Mouse (Mus musculus) hindbrain, embryonic 12.5 days (tissue): ENCODE results near the gene Gckr. TPM values are rescaled to one million over a fixed set of nuclear protein-coding genes. Genes with fewer than 3 reads are reported as not detected.
A peak's percentile ranks its signal among the peaks of the same experiment; 100 is the strongest.

Experiments
- ATAC-seq: fragments of 200-750 bp; cut with Nextera tagmentation; 2 replicates; pipeline ENCODE4 v1.8.0; 2017; ENCODE audit warnings: moderate TSS enrichment; ENCODE audit not compliant: low FRiP score
- H3K27ac ChIP-seq: fragments of 300-500 bp; sonication (generic); 2 replicates; pipeline ENCODE4 v1.5.1; 2016; ENCODE audit warnings: mild to moderate bottlenecking
- H3K27me3 ChIP-seq: fragments of 300-500 bp; sonication (generic); 2 replicates; pipeline ENCODE4 v1.6.1; 2016; ENCODE audit warnings: mild to moderate bottlenecking
- H3K36me3 ChIP-seq: fragments of 300-500 bp; sonication (generic); 2 replicates; pipeline ENCODE4 v1.6.1; 2016; ENCODE audit warnings: mild to moderate bottlenecking
- H3K4me1 ChIP-seq: fragments of 300-500 bp; sonication (generic); 2 replicates; pipeline ENCODE4 v1.6.1; 2016
- H3K4me2 ChIP-seq: fragments of 300-500 bp; sonication (generic); replicated peaks from 2 replicates; pipeline ENCODE4 v1.6.1; 2016; ENCODE audit warnings: mild to moderate bottlenecking
- H3K4me3 ChIP-seq: fragments of 300-500 bp; sonication (generic); 2 replicates; pipeline ENCODE4 v1.5.1; 2016; ENCODE audit warnings: mild to moderate bottlenecking
- H3K9ac ChIP-seq: fragments of 300-500 bp; sonication (generic); 2 replicates; pipeline ENCODE4 v1.6.1; 2016; ENCODE audit warnings: mild to moderate bottlenecking, moderate library complexity
- H3K9me3 ChIP-seq: fragments of 300-500 bp; sonication (generic); replicated peaks from 2 replicates; pipeline ENCODE4 v1.6.1; 2016; ENCODE audit warnings: mild to moderate bottlenecking
- WGBS: fragments of 180-500 bp; shearing (Covaris S2); methylation state at CpG from one replicate; pipeline ENCODE4 v1.1.7; 2016; 5-methylcytosine and 5-hydroxymethylcytosine counted together
- polyA plus RNA-seq: library from polyadenylated mRNA; unstranded; fragments of >200 nt; fragmentation: Nextera tagmentation; extraction: Ambion mirVana; gene quantifications from 2 replicates; pipeline ENCODE4 v1.2.1, GENCODE M21; 2016

The Gckr gene
- 0.38 TPM in 1 of 2 replicates, not detected in the other for polyA plus RNA-seq

DNA sequence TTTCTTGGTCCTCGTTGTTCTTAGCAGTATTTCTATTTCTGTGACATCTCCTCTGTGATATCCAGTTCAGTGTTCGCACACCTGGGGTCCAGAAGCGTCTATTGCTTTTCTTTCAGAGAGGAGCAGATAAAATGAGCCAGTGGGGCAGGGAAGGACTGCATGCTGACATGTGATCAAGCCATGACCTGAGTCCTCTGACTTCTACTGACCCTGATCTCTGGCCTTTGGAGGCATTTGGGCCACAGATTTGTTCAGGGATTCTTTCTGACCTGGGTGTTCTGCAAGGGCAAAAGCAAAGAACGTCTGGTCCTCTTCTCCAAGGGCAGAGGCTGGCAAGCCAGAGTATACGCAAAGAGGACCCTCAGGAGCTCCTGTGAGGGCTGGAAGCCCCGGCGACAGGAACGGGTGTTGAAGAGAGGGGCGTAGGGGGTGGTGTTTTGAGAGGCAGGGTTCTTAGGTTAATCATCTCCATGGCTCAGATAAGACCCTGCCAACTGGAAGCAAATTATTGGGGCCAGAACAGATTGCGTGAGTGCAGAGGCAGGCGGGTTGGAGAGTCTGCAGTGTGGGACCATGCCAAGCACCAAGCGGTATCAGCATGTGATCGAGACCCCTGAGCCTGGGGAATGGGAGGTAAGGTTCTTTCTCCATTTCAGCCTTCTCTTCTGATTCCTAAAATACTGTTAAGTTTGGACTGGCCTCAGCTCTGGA, at the start of gene Gckr:
Gene Gckr (plus strand): TSS at position 397 of the 711 bp plus-strand sequence.
- 75% methylated on average over 13 of the region's 13 CpGs for WGBS
- no peaks in the 10 kb centered on the region for H3K9me3 ChIP-seq
- H3K27ac ChIP-seq: no peak within 1 kb of the TSS
- peak within 1 kb of the TSS; percentile 79; the same call in 1 of the 2 replicates for H3K4me3 ChIP-seq
- no peak for ATAC-seq
- peak within 1 kb of the TSS; percentile 68 for H3K4me2 ChIP-seq
- H3K9ac ChIP-seq: no peak within 1 kb of the TSS
- peaks cover 16% of the 10 kb centered on the region for H3K4me1 ChIP-seq
- no peaks in the 10 kb centered on the region for H3K27me3 ChIP-seq
- peaks cover 11% of the 10 kb centered on the region; the same call in 1 of the 2 replicates for H3K36me3 ChIP-seq

GRCm38 (mm10) chr5:31250716-31251115, 46.5 kb upstream of the Gckr start:
- no peak overlapping the region for H3K4me2 ChIP-seq
- peak; percentile 39; the same call in 1 of the 2 replicates for ATAC-seq
- H3K27ac ChIP-seq: no peak overlapping the region
- peaks cover 95% of the 10 kb centered on the region for H3K36me3 ChIP-seq
- H3K4me3 ChIP-seq: no peak overlapping the region
- WGBS: 67% methylated on average over 4 of the region's 4 CpGs
- peaks cover 17% of the 10 kb centered on the region for H3K4me1 ChIP-seq
- H3K9ac ChIP-seq: no peak overlapping the region
- H3K27me3 ChIP-seq: peaks cover 6% of the 10 kb centered on the region; the same call in 1 of the 2 replicates
- H3K9me3 ChIP-seq: no peaks in the 10 kb centered on the region

GRCm38 (mm10) chr5:31251541-31252101, 45.6 kb upstream of the Gckr start, which contains the start of gene Krtcap3:
Gene Krtcap3 (plus strand): TSS chr5:31251691.
- no peak within 1 kb of the TSS; the same call in none of the 2 replicates for H3K27ac ChIP-seq
- ATAC-seq: peak; percentile 62; the same call in 1 of the 2 replicates

DNA sequence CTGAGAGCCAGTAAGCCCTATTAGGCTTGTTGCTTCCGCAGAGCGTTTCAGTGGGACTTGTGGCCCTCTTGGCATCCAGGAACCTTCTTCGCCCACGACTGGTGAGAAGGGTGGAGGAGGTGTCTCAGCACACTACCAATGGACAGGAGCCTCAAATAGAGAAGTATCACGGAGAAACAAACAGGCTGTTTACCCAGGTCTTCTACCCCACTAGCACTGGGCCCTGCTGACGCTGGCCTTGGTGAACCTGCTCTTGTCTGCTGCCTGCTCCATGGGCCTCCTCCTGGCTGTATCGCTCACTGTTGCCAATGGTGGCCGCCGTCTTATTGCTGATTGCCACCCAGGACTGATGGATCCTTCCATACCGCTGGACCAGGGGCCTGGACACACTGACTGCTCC, 45.1 kb upstream of the Gckr start:
- 60% methylated on average over 10 of the region's 10 CpGs for WGBS
- no peak overlapping the region for H3K9ac ChIP-seq
- H3K9me3 ChIP-seq: no peaks in the 10 kb centered on the region
- peak overlapping the region; percentile 19 for H3K4me3 ChIP-seq
- peak overlapping the region; percentile 39 for H3K4me2 ChIP-seq
- H3K36me3 ChIP-seq: peaks cover 91% of the 10 kb centered on the region
- no peak overlapping the region for H3K27ac ChIP-seq
- peaks cover 6% of the 10 kb centered on the region; the same call in 1 of the 2 replicates for H3K27me3 ChIP-seq
- H3K4me1 ChIP-seq: peaks cover 17% of the 10 kb centered on the region
- no peak for ATAC-seq

More at GRCm38 (mm10) chr5:31251541-31252101, 45.6 kb upstream of the Gckr start, which contains the start of gene Krtcap3:
- 0 out of 2 replicates have a peak within 1 kb of the TSS, but pooled peaks have one; percentile 32 for H3K9ac ChIP-seq
- WGBS: 16% methylated on average over 47 of the region's 47 CpGs
- peaks cover 93% of the 10 kb centered on the region for H3K36me3 ChIP-seq
- H3K27me3 ChIP-seq: peaks cover 6% of the 10 kb centered on the region; the same call in 1 of the 2 replicates
- H3K4me1 ChIP-seq: peaks cover 17% of the 10 kb centered on the region
- H3K4me2 ChIP-seq: peak within 1 kb of the TSS; percentile 39
- H3K4me3 ChIP-seq: peak within 1 kb of the TSS; percentile 19
- H3K9me3 ChIP-seq: no peaks in the 10 kb centered on the region

GRCm38 (mm10) chr5:31252795-31253545, 44.3 kb upstream of the Gckr start:
- 73% methylated on average over 16 of the region's 16 CpGs for WGBS
- Histone ChIP-seq H3K9me3 (no peaks in the 10 kb centered on the region), H3K4me3 (no peak overlapping the region), H3K4me1 (peaks cover 17% of the 10 kb centered on the region), H3K36me3 (peaks cover 91% of the 10 kb centered on the region), H3K9ac (no peak overlapping the region), H3K27ac (no peak overlapping the region), H3K27me3 (peaks cover 6% of the 10 kb centered on the region; the same call in 1 of the 2 replicates), H3K4me2 (no peak overlapping the region)
- no peak for ATAC-seq

GRCm38 (mm10) chr5:31253806-31254205, 43.4 kb upstream of the Gckr start:
- 96% methylated on average over 8 of the region's 8 CpGs for WGBS
- Histone ChIP-seq H3K9me3 (no peaks in the 10 kb centered on the region), H3K9ac (no peak overlapping the region), H3K4me1 (peaks cover 17% of the 10 kb centered on the region), H3K4me3 (no peak overlapping the region), H3K27me3 (peaks cover 6% of the 10 kb centered on the region; the same call in 1 of the 2 replicates), H3K27ac (no peak overlapping the region), H3K36me3 (peaks cover 83% of the 10 kb centered on the region), H3K4me2 (no peak overlapping the region)
- no peak for ATAC-seq

GRCm38 (mm10) chr5:31254452-31254851, 42.8 kb upstream of the Gckr start:
- Histone ChIP-seq H3K9ac (no peak overlapping the region), H3K4me1 (peaks cover 17% of the 10 kb centered on the region), H3K4me3 (no peak overlapping the region), H3K27me3 (peaks cover 6% of the 10 kb centered on the region; the same call in 1 of the 2 replicates), H3K9me3 (no peaks in the 10 kb centered on the region), H3K36me3 (peaks cover 81% of the 10 kb centered on the region), H3K4me2 (no peak overlapping the region), H3K27ac (no peak overlapping the region)
- ATAC-seq: no peak
- 91% methylated on average over 7 of the region's 7 CpGs for WGBS

DNA sequence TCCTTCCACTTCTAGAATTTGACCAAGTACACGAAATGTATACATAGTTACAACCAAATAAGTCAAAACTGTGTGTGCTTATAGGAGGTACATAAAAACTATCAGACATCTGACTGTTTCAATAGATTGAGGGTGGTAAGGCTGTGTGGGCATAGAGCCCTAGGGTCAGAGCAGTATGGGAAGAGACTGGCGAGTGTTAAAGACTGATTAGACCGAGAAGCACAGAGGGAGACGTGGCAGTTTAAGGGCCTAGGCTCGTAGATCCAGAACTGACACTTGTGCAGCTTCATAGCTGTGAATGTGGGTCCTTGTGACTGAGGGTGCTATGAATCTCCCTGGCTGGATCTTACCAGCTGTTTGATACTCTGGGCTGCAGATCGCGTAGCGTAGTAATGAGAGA, 42.3 kb upstream of the Gckr start:
- WGBS: 89% methylated on average over 8 of the region's 8 CpGs
- Histone ChIP-seq H3K27me3 (peaks cover 6% of the 10 kb centered on the region; the same call in 1 of the 2 replicates), H3K4me3 (no peak overlapping the region), H3K27ac (no peak overlapping the region), H3K4me2 (no peak overlapping the region), H3K9ac (no peak overlapping the region), H3K4me1 (peaks cover 17% of the 10 kb centered on the region), H3K36me3 (peaks cover 81% of the 10 kb centered on the region), H3K9me3 (no peaks in the 10 kb centered on the region)
- no peak for ATAC-seq

DNA sequence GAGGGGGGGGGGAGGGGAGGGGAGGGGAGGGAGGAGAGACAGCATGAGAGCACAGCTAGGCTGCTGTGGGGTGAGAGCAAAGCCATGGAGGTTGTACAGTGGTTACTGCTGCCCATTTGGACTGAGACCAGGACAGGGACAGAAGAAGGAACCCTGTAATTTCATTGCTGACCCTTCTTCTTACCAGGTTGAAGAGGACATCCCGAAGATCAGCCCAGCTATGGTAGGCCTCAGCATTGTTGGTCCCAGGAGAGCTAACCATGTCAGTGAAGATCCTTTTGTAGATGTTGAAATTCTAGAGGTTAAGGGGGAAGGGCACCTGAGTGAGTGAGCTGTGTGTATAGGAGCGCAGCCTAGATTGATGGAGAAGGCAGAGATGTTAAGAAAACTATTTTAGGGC, 41.9 kb upstream of the Gckr start:
- ATAC-seq: no peak
- WGBS: 93% methylated on average over 2 of the region's 2 CpGs
- Histone ChIP-seq H3K4me3 (no peak overlapping the region), H3K36me3 (peaks cover 81% of the 10 kb centered on the region), H3K9ac (no peak overlapping the region), H3K27ac (no peak overlapping the region), H3K27me3 (peaks cover 6% of the 10 kb centered on the region; the same call in 1 of the 2 replicates), H3K4me1 (peaks cover 17% of the 10 kb centered on the region), H3K9me3 (no peaks in the 10 kb centered on the region), H3K4me2 (no peak overlapping the region)

GRCm38 (mm10) chr5:31255971-31256370, 41.3 kb upstream of the Gckr start:
- Histone ChIP-seq H3K4me2 (no peak overlapping the region), H3K4me3 (no peak overlapping the region), H3K9ac (no peak overlapping the region), H3K36me3 (peaks cover 81% of the 10 kb centered on the region), H3K27ac (no peak overlapping the region), H3K9me3 (no peaks in the 10 kb centered on the region), H3K27me3 (peaks cover 6% of the 10 kb centered on the region; the same call in 1 of the 2 replicates), H3K4me1 (peaks cover 16% of the 10 kb centered on the region)
- WGBS: 94% methylated on average over 2 of the region's 2 CpGs
- ATAC-seq: no peak

DNA sequence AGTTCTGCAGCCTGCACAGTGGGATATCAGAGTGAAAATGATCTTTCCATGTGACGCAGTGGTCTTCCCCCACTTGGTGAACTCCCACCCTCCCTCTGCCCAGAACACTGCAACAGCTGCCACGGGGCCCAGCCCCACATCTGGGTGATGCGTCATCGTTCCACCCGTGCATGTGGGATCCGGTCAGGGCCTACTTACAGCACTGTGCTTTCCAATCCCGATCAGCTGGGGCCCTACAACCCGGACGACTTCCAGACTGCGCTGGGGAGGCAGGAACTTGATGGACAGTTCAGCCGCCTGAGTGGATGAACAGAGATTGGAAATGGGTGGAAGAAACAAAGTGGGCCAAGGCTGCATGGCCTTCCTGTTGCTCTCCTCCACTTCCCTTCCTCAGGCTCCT, 39.6 kb upstream of the Gckr start:
- Histone ChIP-seq H3K36me3 (peaks cover 80% of the 10 kb centered on the region), H3K9ac (no peak overlapping the region), H3K4me3 (no peak overlapping the region), H3K4me1 (0 out of 2 replicates have a peak, but pooled peaks cover 3% of the 10 kb centered on the region), H3K4me2 (no peak overlapping the region), H3K27me3 (no peaks in the 10 kb centered on the region), H3K27ac (no peak overlapping the region), H3K9me3 (no peaks in the 10 kb centered on the region)
- WGBS: 91% methylated on average over 11 of the region's 11 CpGs
- ATAC-seq: no peak

- no peak overlapping the region for H3K4me2 ChIP-seq
- no peak for ATAC-seq
- H3K36me3 ChIP-seq: peaks cover 88% of the 10 kb centered on the region
- no peaks in the 10 kb centered on the region for H3K9me3 ChIP-seq
- no peak overlapping the region for H3K4me3 ChIP-seq
- no peaks in the 10 kb centered on the region for H3K4me1 ChIP-seq
- no peaks in the 10 kb centered on the region for H3K27me3 ChIP-seq
- WGBS: 92% methylated on average over 7 of the region's 7 CpGs
- no peak overlapping the region for H3K27ac ChIP-seq
- no peak overlapping the region for H3K9ac ChIP-seq
Observed at GRCm38 (mm10) chr5:31266101-31266500, 31.1 kb upstream of the Gckr start.
